Mouse (Mus musculus): ENCODE measurements around the gene Lyg1.
A peak's percentile ranks its signal among the peaks of the same experiment; 100 is the strongest.

The Lyg1 gene

DNA sequence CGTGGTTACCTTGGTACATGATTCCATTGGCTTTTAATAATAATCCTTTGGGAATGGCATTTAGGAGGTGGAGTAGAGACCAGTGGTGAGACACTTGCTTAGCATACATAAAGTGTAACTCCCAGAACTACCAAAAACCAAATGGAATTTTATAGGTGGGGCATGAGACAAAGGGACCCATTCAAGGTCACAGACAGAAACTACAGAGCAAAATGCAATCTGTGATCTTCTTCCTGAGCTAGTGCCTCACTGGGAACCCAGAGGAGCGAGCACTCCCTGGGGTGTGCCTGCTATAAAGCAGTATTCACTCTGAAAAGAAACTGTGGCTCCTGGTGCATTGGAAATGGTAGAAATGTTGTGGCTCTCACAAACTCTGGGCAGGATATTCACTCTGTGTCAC is 8.7 kb downstream of the Lyg1 start:
- no peak for DNase-seq

DNA sequence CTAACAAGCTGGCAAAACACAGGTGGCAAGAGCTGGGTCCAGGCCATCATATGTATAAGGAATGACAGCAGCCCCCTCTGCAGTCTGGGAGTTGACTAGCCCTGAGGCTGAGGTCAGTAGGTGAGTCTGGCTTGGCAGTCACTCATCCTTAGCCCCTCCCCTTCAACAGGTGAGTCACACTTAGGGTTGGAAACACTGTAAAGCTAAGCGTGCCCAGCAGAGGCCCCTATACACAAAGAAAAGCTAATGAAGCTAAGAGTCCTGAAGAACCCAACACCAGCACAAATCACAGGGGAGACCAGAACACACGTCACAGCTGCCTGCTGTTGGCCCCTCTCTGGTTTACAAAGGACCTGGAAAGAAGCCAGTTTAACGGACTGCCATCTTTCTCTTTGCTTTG is 25.8 kb downstream of the Lyg1 start:
- DNase-seq, result peak; percentile 27 to 58

DNA sequence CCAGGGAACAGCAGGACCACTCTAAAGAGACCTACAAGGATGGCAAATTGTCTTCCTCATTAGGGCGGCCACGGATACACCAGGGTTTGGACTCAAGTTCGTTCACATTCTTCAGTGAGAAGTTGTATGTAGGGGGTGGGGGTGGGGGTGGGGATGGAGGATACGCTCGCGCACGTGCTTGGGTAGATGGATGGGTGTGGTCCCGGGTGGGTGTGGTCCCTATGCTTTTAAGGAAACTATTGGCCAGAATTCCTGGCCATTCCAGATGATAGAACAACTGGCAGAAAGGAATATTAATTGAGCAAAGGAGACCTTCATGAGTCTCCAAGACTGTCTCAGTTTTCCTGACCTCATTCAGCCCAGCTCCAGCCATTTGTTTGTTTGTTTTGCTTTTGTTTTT is 31.6 kb downstream of the Lyg1 start:
- no peak for DNase-seq

DNA sequence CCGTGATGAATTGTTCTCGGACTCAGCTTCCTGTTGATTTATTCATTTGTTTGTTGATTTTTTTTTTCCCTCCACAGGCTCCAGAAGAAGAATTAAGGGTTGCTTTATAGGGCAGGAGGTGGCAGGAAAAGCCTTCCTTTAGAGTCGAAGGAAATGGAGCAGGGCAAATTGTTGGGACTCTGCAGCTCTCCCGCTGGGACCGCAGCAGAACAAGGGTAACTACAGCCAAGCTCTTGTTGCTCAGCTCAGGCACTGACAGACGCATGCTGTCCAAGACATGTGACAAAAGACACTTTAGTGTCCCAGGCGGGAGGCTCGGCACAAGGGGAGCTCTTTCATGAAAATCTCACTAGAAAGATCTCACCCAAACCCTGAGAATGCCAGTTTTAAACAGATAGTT is 35.0 kb downstream of the Lyg1 start:
- DNase-seq, result no peak

DNA sequence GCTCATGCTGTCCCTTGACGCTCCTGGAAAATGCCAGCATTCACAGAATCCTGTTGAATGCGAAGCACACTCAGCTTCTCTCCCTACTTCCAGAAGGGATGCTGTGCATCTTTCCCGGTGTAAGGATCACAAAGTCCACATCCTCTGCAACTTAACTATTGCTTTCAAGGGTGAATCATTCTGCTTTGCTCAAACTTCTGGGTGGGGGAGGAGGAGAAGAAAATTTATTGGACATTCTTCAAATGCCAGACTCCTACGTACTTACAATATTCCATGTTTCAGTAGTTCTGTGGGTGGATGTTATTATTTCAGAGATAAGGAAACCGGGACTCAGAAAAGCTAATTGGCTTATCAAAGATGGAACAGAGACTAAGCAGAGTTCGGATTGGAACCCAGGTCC is 39.5 kb downstream of the Lyg1 start:
- DNase-seq, result no peak

DNA sequence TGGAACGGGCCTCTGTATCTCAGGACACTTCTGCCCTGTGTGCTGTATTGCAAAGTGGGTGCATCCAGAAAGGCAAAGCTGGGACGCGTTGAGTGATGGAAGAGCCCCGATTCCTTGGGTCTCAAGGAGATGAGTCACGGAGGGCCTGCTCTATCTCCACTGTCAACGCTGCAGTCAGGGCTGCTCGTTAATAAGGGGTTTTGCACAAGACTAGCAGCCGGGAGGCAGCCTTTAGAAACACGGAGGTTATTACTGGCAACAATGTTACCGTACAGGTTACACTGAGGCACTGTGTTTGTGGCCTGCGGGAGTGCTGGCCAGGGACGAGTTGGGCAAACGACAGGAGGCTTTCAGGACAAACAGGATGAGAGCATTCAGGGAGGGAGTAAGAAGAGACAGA is 39.9 kb downstream of the Lyg1 start:
- DNase-seq, result no peak

DNA sequence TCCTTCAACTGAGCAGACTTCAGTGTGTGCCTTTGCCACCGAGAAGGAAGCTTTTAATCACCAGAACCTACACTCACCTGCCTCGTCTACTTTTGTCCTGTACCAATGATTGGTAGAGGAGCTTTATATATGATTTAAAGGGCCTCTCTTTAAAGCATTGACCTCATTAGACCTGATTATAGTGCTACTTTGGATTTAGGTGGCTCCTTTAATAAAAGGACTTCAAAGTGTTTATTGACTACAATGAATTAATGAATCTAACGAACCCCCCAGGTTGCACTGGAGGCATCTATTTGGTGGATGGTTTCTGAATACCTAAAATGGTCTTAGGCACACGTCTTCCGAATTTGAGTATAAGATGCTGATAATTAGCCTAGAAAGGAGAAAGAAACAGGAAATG is 41.2 kb downstream of the Lyg1 start, which contains the start of gene Lyg2:
Gene Lyg2, minus strand, starts transcription at position 101 of the 400 bp plus-strand sequence.
- no peak for DNase-seq

DNA sequence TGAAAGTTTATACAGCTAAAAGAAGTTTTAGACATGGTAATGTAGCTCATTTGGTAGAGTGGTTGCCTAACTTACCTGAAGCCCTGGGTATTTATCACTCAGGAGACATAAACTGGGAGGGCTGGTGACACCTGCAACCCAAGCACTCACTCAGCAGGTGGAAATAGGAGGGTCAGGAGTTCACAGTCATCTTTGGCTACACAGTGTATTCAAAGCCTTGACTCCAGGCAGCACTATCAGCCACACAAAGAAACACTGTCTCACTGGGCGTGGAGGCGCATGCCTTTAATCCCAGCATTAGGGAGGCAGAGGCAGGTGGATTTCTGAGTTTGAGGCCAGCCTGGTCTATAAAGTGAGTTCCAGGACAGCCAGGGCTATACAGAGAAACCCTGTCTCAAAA is 44.8 kb downstream of the Lyg1 start:
- no peak for DNase-seq

DNA sequence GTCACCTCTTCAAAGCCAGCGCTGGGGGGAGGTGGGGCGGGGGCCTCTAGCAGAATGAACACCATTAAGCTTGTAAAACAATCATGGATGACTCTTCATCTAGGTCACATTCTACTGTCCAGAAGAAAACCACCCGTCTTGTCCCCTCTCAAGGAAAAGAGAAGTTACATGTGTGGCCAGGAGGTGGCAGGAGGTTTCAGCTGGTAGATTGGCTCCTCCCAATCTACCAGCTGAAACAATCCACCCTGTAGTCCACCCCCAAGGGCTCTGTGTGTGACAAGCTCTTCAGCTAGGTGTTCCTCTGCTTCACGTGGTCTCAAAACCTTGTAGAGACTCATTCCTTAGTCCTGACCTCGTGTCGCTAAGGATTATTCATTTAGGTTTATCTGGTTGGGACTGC is 54.4 kb downstream of the Lyg1 start:
- DNase-seq, result peak in 1 of 2 experiments; percentile 25

DNA sequence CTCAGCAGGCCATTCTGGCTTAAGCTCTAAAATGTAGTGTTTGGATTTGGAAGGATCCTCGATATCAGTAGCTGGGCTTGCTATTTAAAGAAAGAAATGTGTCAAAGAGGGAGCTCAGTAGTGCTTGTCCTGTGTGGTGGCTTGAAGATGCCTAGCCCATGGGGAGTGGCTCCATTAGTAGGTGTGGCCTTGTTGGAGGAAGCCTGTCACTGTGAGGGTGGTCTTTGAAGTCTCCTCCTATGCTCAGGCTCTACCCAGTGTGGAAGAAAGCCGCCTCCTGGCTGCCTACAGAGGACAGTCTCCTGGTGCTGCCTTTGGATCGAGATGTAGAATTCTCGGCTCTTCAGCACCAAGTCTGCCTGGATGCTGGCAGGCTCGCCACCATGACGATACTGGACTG is 57.3 kb downstream of the Lyg1 start:
- no peak for DNase-seq

DNA sequence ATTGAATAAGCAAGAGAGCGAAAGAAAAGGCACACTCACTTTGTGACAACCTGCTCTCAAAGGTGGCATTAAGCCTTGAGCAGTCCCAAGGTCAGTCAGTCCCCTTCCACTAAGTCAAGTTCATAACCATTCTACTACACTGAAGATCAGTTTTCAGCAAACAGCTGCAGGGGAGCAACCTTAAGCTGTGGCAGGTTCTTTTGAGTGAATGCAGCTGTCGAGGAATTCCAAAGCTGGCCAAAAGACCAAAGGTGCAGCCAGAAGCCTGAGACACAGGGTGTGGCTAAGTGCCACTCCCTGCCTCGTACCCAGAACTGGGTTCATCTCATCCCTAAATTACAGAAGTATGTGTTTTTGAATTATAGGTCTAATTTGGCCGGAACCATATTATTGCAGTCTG is 57.7 kb downstream of the Lyg1 start:
- DNase-seq, result no peak

Data from kidney, adult 8-10 months (tissue).